Mouse (Mus musculus) c-Kit-negative CD71-positive TER-119-positive erythroid progenitor cells, embryonic 14.5 days (primary cell): Measurements from ENCODE around the gene Bcl2l15.
A peak's percentile ranks its signal among the peaks of the same experiment; 100 is the strongest.
"Not testable (repeated sequence)": the region's sequence is repeated elsewhere in the genome, so short reads cannot be mapped to it uniquely, and the experiment has no call there.

Experiments
- DNase-seq: peaks from one replicate; pipeline ENCODE4 v3.0.0-alpha.2; 2013; ENCODE audit warnings: low read depth, low spot score

Gene Bcl2l15

GRCm38 (mm10) chr3:103832426-103832825, at the start of gene Bcl2l15:
TSS of gene Bcl2l15 (plus strand) at chr3:103832601.
- no peak for DNase-seq

- DNase-seq = no peak
Observed at GRCm38 (mm10) chr3:103782844-103783609, 49.4 kb upstream of the Bcl2l15 start.

GRCm38 (mm10) chr3:103787225-103787624, 45.2 kb upstream of the Bcl2l15 start:
- DNase-seq = no peak

- DNase-seq = no peak
Observed at GRCm38 (mm10) chr3:103789096-103789495, 43.3 kb upstream of the Bcl2l15 start.

GRCm38 (mm10) chr3:103789891-103790345, 42.5 kb upstream of the Bcl2l15 start:
- no peak for DNase-seq

GRCm38 (mm10) chr3:103790346-103791145, 41.9 kb upstream of the Bcl2l15 start:
- no peak for DNase-seq

GRCm38 (mm10) chr3:103791230-103792110, 40.9 kb upstream of the Bcl2l15 start, which contains the start of gene Hipk1:
TSS of gene Hipk1 (minus strand) at chr3:103791563.
- DNase-seq = peak; percentile 79

GRCm38 (mm10) chr3:103792111-103792406, 40.3 kb upstream of the Bcl2l15 start:
- DNase-seq = not testable (repeated sequence)

GRCm38 (mm10) chr3:103792566-103792965, 39.8 kb upstream of the Bcl2l15 start:
- DNase-seq = no peak

- no peak for DNase-seq
Observed at GRCm38 (mm10) chr3:103796389-103796788, 36.0 kb upstream of the Bcl2l15 start.

- DNase-seq = peak; percentile 89
Observed at GRCm38 (mm10) chr3:103799507-103799906, 32.9 kb upstream of the Bcl2l15 start.

- DNase-seq = no peak
Observed at GRCm38 (mm10) chr3:103801631-103802531, 30.5 kb upstream of the Bcl2l15 start.

- no peak for DNase-seq
Observed at GRCm38 (mm10) chr3:103802861-103803260, 29.5 kb upstream of the Bcl2l15 start.

- no peak for DNase-seq
Observed at GRCm38 (mm10) chr3:103805671-103806070, 26.7 kb upstream of the Bcl2l15 start.

GRCm38 (mm10) chr3:103808891-103809798, 23.3 kb upstream of the Bcl2l15 start, which contains the start of the genes Dclre1b, Ap4b1 and Gm43064:
TSS of gene Dclre1b (minus strand) at chr3:103809444.
TSS of gene Ap4b1 (plus strand) at chr3:103809520.
TSS of gene Gm43064 (plus strand) at chr3:103809573.
- DNase-seq = peak; percentile 67

- DNase-seq = no peak
Observed at GRCm38 (mm10) chr3:103809799-103810150, 22.6 kb upstream of the Bcl2l15 start.

- DNase-seq = no peak
Observed at GRCm38 (mm10) chr3:103810967-103811366, 21.4 kb upstream of the Bcl2l15 start.

- DNase-seq = no peak
Observed at GRCm38 (mm10) chr3:103827548-103827947, 4.9 kb upstream of the Bcl2l15 start.

- DNase-seq = no peak
Observed at GRCm38 (mm10) chr3:103829036-103829435, 3.4 kb upstream of the Bcl2l15 start.
